Mouse (Mus musculus) neural tube, embryonic 13.5 days (tissue): ENCODE measurements around the gene Gaa. TPM values are rescaled to one million over a fixed set of nuclear protein-coding genes. Genes with fewer than 3 reads are reported as not detected.
"Not testable (repeated sequence)": the region's sequence is repeated elsewhere in the genome, so short reads cannot be mapped to it uniquely, and the experiment has no call there.

Experiments
- ATAC-seq: fragments of 200-750 bp; cut with Nextera tagmentation; 2 replicates; pipeline ENCODE4 v1.8.0; 2017; ENCODE audit warnings: low read depth, mild to moderate bottlenecking, moderate TSS enrichment, moderate library complexity
- H3K27ac ChIP-seq: fragments of 300-500 bp; sonication (generic); replicated peaks from 2 replicates; pipeline ENCODE4 v1.5.1; 2015; ENCODE audit warnings: moderate library complexity, mild to moderate bottlenecking, inconsistent platforms
- H3K27me3 ChIP-seq: fragments of 300-500 bp; sonication (generic); 2 replicates; pipeline ENCODE4 v1.6.1; 2015; ENCODE audit warnings: mild to moderate bottlenecking, inconsistent platforms
- H3K36me3 ChIP-seq: fragments of 300-500 bp; sonication (generic); 2 replicates; pipeline ENCODE4 v1.6.1; 2015; ENCODE audit warnings: mild to moderate bottlenecking, inconsistent platforms
- H3K4me1 ChIP-seq: fragments of 300-500 bp; sonication (generic); replicated peaks from 2 replicates; pipeline ENCODE4 v1.6.1; 2015; ENCODE audit warnings: inconsistent platforms
- H3K4me2 ChIP-seq: fragments of 300-500 bp; sonication (generic); 2 replicates; pipeline ENCODE4 v1.6.1; 2015; ENCODE audit warnings: inconsistent platforms, mild to moderate bottlenecking, moderate library complexity
- H3K4me3 ChIP-seq: fragments of 300-500 bp; sonication (generic); 2 replicates; pipeline ENCODE4 v1.5.1; 2015; ENCODE audit warnings: mild to moderate bottlenecking, inconsistent platforms
- H3K9ac ChIP-seq: fragments of 300-500 bp; sonication (generic); 2 replicates; pipeline ENCODE4 v1.6.1; 2015; ENCODE audit warnings: moderate library complexity, mild to moderate bottlenecking, inconsistent platforms
- H3K9me3 ChIP-seq: fragments of 300-500 bp; sonication (generic); 2 replicates; pipeline ENCODE4 v1.6.1; 2016; ENCODE audit warnings: inconsistent platforms
- WGBS: fragments of 180-500 bp; shearing (Covaris S2); methylation state at CpG from one replicate; pipeline ENCODE4 v1.1.7; 2015; 5-methylcytosine and 5-hydroxymethylcytosine counted together
- polyA plus RNA-seq: library from polyadenylated mRNA; unstranded; fragments of >200 nt; fragmentation: Nextera tagmentation; extraction: Ambion mirVana; gene quantifications from 2 replicates; pipeline ENCODE4 v1.2.1, GENCODE M21; 2015

Gene Gaa
- polyA plus RNA-seq, 1 experiment from 2014 or later, result 62.5 TPM

- not testable (repeated sequence) for H3K27ac ChIP-seq, H3K9ac ChIP-seq, H3K27me3 ChIP-seq, H3K4me3 ChIP-seq, H3K9me3 ChIP-seq, H3K4me2 ChIP-seq, H3K4me1 ChIP-seq, ATAC-seq
- WGBS, result 96% methylated on average over 8 of the region's 8 CpGs
- H3K36me3 ChIP-seq, result peaks cover 97% of the 10 kb centered on the region
Measured at GRCm38 (mm10) chr11:119292861-119293260, 25.2 kb downstream of the Gaa start.

- Histone ChIP-seq H3K27me3 (no peaks in the 10 kb centered on the region), H3K4me1 (peaks cover 29% of the 10 kb centered on the region), H3K9ac (0 out of 2 replicates have a peak overlapping the region, but pooled peaks have one; percentile 95), H3K4me2 (peak overlapping the region; percentile 93), H3K27ac (no peak overlapping the region), H3K9me3 (no peaks in the 10 kb centered on the region), H3K4me3 (0 out of 2 replicates have a peak overlapping the region, but pooled peaks have one; percentile 6), H3K36me3 (peaks cover 51% of the 10 kb centered on the region)
- WGBS, result 85% methylated on average over 6 of the region's 6 CpGs
- no peak for ATAC-seq
Measured at GRCm38 (mm10) chr11:119297996-119298395, 30.3 kb downstream of the Gaa start.

- H3K27ac ChIP-seq, result peak overlapping the region; percentile 95
- no peaks in the 10 kb centered on the region for H3K9me3 ChIP-seq
- H3K4me3 ChIP-seq, result peak overlapping the region; percentile 98
- peak overlapping the region; percentile 93 for H3K4me2 ChIP-seq
- H3K27me3 ChIP-seq, result no peaks in the 10 kb centered on the region
- H3K36me3 ChIP-seq, result peaks cover 42% of the 10 kb centered on the region
- peaks cover 29% of the 10 kb centered on the region for H3K4me1 ChIP-seq
- H3K9ac ChIP-seq, result peak overlapping the region; percentile 95
- WGBS, result 13% methylated on average over 7 of the region's 7 CpGs
- ATAC-seq, result no peak
Measured at GRCm38 (mm10) chr11:119298917-119299316, 31.2 kb downstream of the Gaa start.

GRCm38 (mm10) chr11:119299391-119300245, 31.9 kb downstream of the Gaa start, which contains the start of gene Eif4a3:
Eif4a3 (minus strand) TSS chr11:119300089.
- H3K27ac ChIP-seq, result peak within 1 kb of the TSS; percentile 95
- WGBS, result under 1% methylated on average over 89 of the region's 89 CpGs
- peak; percentile 97 for ATAC-seq
- H3K4me3 ChIP-seq, result peak within 1 kb of the TSS; percentile 98
- peaks cover 2% of the 10 kb centered on the region; the same call in 1 of the 2 replicates for H3K27me3 ChIP-seq
- H3K4me1 ChIP-seq, result peaks cover 29% of the 10 kb centered on the region
- peak within 1 kb of the TSS; percentile 95 for H3K9ac ChIP-seq
- peaks cover 35% of the 10 kb centered on the region for H3K36me3 ChIP-seq
- peak within 1 kb of the TSS; percentile 93 for H3K4me2 ChIP-seq
- H3K9me3 ChIP-seq, result no peaks in the 10 kb centered on the region

DNA sequence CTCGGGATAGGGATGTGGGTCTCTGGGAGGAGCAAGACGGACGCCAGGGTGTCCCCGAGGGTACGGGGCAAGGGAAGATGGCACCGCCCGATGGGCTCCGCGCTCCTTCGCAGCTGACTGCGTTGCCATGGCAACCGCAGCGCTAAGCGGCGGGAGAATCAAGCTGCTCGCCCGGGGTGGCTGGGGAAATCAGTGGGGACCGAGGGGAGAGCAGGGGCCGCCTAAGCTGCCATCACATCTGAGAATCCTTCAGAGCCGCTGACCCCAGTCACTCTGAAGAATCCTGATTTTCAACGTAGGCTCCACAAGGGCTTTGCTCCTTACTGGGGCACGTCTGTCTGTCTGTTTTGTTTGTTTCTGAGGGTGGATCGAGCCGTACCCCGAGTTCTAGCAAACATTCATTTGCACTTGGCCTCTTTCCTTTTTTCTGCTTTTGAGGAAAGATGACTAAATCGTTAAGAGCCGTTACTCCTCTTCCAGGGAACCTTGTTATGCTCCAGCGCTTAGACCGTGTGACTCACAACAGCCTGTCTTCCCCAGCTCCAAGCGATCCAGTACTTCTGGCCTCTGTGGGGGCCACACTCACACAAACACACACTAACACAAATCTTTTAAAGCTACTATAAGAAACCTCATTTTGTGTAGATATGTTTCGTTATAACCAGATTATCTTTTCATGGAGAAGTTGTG, 32.7 kb downstream of the Gaa start:
- peak overlapping the region; percentile 75 for H3K4me2 ChIP-seq
- no peaks in the 10 kb centered on the region for H3K9me3 ChIP-seq
- H3K27me3 ChIP-seq, result peaks cover 4% of the 10 kb centered on the region; the same call in 1 of the 2 replicates
- peak overlapping the region; percentile 95 for H3K9ac ChIP-seq
- H3K36me3 ChIP-seq, result peaks cover 27% of the 10 kb centered on the region
- under 1% methylated on average over 31 of the region's 31 CpGs for WGBS
- peak overlapping the region; percentile 98 for H3K4me3 ChIP-seq
- H3K4me1 ChIP-seq, result peaks cover 29% of the 10 kb centered on the region
- ATAC-seq, result no peak
- peak overlapping the region; percentile 95 for H3K27ac ChIP-seq

GRCm38 (mm10) chr11:119300986-119301385, 33.3 kb downstream of the Gaa start:
- peak overlapping the region; percentile 98; the same call in 1 of the 2 replicates for H3K4me3 ChIP-seq

GRCm38 (mm10) chr11:119304904-119305712, 37.4 kb downstream of the Gaa start:
- Histone ChIP-seq H3K36me3 (no peaks in the 10 kb centered on the region), H3K9ac (no peak overlapping the region), H3K4me3 (no peak overlapping the region), H3K4me1 (peaks cover 19% of the 10 kb centered on the region), H3K27me3 (peaks cover 4% of the 10 kb centered on the region; the same call in 1 of the 2 replicates), H3K27ac (no peak overlapping the region), H3K9me3 (no peaks in the 10 kb centered on the region), H3K4me2 (no peak overlapping the region)
- ATAC-seq, result 0 out of 2 replicates have a peak, but pooled peaks have one; percentile 21
- WGBS, result 42% methylated on average over 16 of the region's 16 CpGs

More at GRCm38 (mm10) chr11:119300986-119301385, 33.3 kb downstream of the Gaa start:
- H3K27me3 ChIP-seq, result peaks cover 4% of the 10 kb centered on the region; the same call in 1 of the 2 replicates
- WGBS, result 27% methylated on average over 2 of the region's 2 CpGs
- ATAC-seq, result no peak
- peak overlapping the region; percentile 95; the same call in 1 of the 2 replicates for H3K9ac ChIP-seq
- H3K4me2 ChIP-seq, result peak overlapping the region; percentile 75
- H3K27ac ChIP-seq, result no peak overlapping the region
- no peaks in the 10 kb centered on the region for H3K9me3 ChIP-seq
- peaks cover 29% of the 10 kb centered on the region for H3K4me1 ChIP-seq
- H3K36me3 ChIP-seq, result peaks cover 22% of the 10 kb centered on the region

- Histone ChIP-seq H3K4me2 (no peak overlapping the region), H3K4me1 (peaks cover 9% of the 10 kb centered on the region), H3K9me3 (no peaks in the 10 kb centered on the region), H3K27me3 (peaks cover 4% of the 10 kb centered on the region; the same call in 1 of the 2 replicates), H3K4me3 (no peak overlapping the region), H3K36me3 (no peaks in the 10 kb centered on the region), H3K9ac (0 out of 2 replicates have a peak overlapping the region, but pooled peaks have one; percentile 34), H3K27ac (no peak overlapping the region)
- no peak for ATAC-seq
- 60% methylated on average over 13 of the region's 13 CpGs for WGBS
Measured at GRCm38 (mm10) chr11:119306762-119307657, 39.3 kb downstream of the Gaa start.

DNA sequence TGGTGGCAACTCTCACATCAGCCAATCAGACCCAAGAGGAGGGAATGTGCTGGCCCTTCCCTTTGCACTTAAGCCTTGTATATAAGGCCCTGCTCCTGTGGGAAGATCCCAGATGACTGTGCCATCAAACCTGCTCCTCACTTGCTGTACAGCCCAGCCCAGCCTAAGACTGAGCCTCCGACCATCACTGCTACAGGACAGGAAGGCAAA, 39.9 kb downstream of the Gaa start, which contains the start of gene Card14:
Card14 (plus strand) TSS at position 111 of the 210 bp plus-strand sequence.
- H3K4me1 ChIP-seq, result peaks cover 9% of the 10 kb centered on the region
- 65% methylated on average over 1 of the region's 1 CpGs for WGBS
- H3K9ac ChIP-seq, result peak within 1 kb of the TSS; percentile 34; the same call in 1 of the 2 replicates

GRCm38 (mm10) chr11:119307916-119308315, 40.2 kb downstream of the Gaa start:
- ATAC-seq, result no peak
- 28% methylated on average over 11 of the region's 11 CpGs for WGBS
- Histone ChIP-seq H3K9me3 (no peaks in the 10 kb centered on the region), H3K4me2 (no peak overlapping the region), H3K27ac (no peak overlapping the region), H3K4me3 (no peak overlapping the region), H3K36me3 (no peaks in the 10 kb centered on the region), H3K4me1 (peaks cover 9% of the 10 kb centered on the region), H3K27me3 (peaks cover 4% of the 10 kb centered on the region; the same call in 1 of the 2 replicates), H3K9ac (peak overlapping the region; percentile 34; the same call in 1 of the 2 replicates)

More for the DNA sequence above, 39.9 kb downstream of the Gaa start, which contains the start of gene Card14:
- Histone ChIP-seq H3K27ac (no peak within 1 kb of the TSS), H3K4me2 (no peak within 1 kb of the TSS), H3K36me3 (no peaks in the 10 kb centered on the region), H3K4me3 (no peak within 1 kb of the TSS), H3K9me3 (no peaks in the 10 kb centered on the region), H3K27me3 (peaks cover 4% of the 10 kb centered on the region; the same call in 1 of the 2 replicates)
- no peak for ATAC-seq
